Mouse (Mus musculus) cerebellum, postnatal 10 days (tissue): ENCODE data around the gene Gatad2b.
"Not testable (repeated sequence)": the region's sequence is repeated elsewhere in the genome, so short reads cannot be mapped to it uniquely, and the experiment has no call there.

Experiments used
- DNase-seq, 2 experiments: peaks; one replicate each; pipeline ENCODE4 v3.0.0; 2021; ENCODE audit warnings: mixed read lengths in 2 of 2

The Gatad2b gene

GRCm38 (mm10) chr3:90292345-90293275, at the start of gene Gatad2b:
TSS of gene Gatad2b (plus strand) at chr3:90293178.
- peak; percentile 99 for DNase-seq

DNA sequence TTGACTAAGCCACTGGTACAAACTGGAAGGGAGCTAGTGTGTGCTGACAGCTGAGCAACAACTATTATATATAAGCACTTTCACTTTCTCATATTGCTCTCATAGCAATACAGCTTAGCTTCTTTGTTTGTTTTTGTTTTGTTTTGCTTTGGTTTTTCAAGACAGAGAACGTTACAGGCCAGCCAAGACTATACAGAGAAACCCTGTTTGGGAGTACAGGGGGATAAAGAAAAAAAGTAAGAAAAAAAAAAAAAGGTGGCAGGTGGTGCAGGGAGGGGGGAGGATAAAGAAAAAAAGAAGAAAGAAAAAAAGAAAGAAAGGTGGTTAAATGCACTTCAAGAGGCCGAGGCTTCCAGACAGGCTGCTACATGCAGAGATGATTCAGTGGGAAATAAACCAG, 47.6 kb upstream of the Gatad2b start:
- DNase-seq = no peak

GRCm38 (mm10) chr3:90247630-90247959, 45.4 kb upstream of the Gatad2b start:
- DNase-seq = no peak

- DNase-seq = peak; percentile 96 to 97
Measured at GRCm38 (mm10) chr3:90247960-90248745, 44.8 kb upstream of the Gatad2b start, which contains the start of gene Slc39a1. TSS of gene Slc39a1 (plus strand) at chr3:90248172.

- peak in 1 of 2 experiments; percentile 44 for DNase-seq
Measured at GRCm38 (mm10) chr3:90248746-90249100, 44.3 kb upstream of the Gatad2b start.

DNA sequence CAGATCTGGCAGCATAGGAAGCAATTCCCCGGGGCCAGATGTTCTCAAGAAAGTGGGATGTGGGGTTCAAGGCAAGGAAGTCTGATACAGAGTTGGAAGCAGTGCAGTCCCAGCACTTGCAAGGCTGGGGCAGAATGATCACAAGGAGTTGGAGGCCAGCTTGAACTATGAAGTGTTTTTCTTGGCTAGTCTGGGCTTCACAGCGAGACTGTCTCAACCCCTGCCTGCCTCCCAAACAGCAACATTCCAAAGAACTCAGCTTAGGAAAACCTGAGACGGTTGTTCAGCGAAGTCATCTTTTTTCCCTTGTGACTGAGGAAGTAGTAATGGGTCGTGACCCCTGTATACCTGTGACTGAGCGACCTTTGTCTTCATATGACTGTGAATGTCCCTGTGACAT, 42.2 kb upstream of the Gatad2b start:
- no peak for DNase-seq

- DNase-seq = not testable (repeated sequence)
Measured at GRCm38 (mm10) chr3:90251731-90252226, 41.2 kb upstream of the Gatad2b start.

- peak in 1 of 2 experiments; percentile 44 for DNase-seq
Measured at GRCm38 (mm10) chr3:90252659-90253058, 40.3 kb upstream of the Gatad2b start.

DNA sequence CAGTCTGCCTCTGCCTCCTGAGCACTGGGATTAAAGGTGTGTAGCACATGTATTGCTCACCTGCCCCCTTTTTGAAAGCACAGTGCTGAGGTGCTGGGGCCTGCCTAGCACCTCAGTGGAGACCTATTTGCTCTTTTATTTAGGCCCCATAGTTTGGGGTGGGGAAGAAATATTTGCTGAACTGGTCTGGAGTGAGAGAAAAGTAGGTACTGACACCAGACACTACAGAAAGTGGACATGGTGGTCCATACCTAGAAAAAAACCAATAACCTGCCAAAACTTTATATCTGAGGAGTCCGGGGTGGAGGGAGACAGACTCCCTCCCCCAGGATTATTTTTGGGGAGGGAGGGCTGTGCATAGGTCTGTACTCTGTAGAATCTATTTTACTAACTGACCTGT, 39.8 kb upstream of the Gatad2b start:
- not testable (repeated sequence) for DNase-seq

GRCm38 (mm10) chr3:90253653-90254418, 39.1 kb upstream of the Gatad2b start, which contains the start of gene Crtc2:
TSS of gene Crtc2 (plus strand) at chr3:90254163.
- peak; percentile 96 to 98 for DNase-seq

DNA sequence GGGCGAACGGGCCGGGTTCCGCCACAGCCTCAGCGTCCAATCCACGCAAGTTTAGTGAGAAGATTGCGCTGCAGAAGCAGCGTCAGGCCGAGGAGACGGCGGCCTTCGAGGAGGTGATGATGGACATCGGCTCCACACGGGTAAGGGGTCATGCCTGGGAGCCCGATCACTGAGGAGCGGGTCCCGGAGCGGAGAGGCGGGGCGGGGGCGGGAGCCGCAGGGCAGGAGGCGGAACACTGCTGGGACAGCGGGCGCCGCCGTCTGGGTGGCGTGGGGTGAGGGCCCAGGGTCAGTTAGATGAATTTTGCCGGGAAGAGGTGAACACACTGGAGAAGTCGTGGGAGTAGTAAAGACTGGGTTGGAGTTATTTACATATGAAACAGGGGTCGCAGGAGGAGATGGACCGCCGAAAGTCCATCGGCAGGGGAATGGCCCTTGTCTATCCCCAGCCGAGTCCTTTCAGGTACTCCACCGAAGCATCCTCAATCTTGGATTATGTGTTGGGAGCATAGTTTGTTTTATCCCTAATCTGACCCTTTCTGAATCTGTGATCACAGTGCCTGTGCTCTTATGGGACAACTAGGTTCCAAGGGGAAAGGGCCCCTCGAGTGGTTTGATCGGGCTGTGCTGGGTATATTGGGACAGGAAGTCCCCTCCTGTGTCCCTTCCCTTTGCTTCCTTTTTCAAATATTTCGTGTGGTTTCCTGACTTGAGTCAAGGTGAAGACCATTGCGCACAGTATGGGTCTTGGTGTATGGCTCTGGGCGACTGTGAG, 38.4 kb upstream of the Gatad2b start:
- DNase-seq = no peak

- no peak for DNase-seq
Measured at GRCm38 (mm10) chr3:90255194-90255565, 37.8 kb upstream of the Gatad2b start.

GRCm38 (mm10) chr3:90255784-90256353, 37.1 kb upstream of the Gatad2b start:
- DNase-seq = no peak

DNA sequence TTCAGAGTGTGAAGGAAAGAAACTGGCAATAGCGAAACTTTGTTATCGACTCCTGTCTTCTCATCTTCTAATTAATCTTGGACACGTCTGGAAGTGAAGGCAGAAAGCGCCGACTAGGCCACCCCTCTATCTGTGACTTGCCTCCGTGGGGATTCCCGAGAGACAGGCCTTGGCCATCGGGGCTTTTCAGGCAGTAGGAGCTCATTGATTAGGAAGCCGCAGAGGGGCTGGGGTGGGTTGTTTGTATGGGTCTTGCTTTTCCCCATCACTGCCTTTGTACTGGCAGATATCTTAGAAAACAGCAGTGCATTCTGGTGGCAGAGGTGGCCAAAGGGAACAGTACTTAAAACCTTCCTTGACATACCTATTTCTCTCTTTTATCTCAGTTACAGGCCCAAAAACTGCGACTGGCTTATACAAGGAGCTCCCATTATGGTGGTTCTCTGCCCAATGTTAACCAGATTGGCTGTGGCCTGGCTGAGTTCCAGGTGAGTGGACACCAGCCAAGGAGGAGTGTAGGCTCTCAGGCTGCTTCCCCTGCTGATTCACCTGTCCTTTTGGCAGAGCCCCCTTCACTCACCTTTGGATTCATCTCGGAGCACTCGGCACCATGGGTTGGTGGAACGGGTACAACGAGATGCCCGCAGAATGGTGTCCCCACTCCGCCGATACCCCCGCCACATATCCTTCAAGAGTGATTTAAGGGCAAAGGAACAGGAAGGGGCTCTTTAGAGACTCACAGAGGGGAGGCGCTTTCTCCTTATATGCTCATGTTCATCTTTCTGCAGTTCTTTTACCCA, 36.0 kb upstream of the Gatad2b start:
- peak; percentile 98 for DNase-seq

- no peak for DNase-seq
Measured at GRCm38 (mm10) chr3:90258521-90258920, 34.5 kb upstream of the Gatad2b start.

DNA sequence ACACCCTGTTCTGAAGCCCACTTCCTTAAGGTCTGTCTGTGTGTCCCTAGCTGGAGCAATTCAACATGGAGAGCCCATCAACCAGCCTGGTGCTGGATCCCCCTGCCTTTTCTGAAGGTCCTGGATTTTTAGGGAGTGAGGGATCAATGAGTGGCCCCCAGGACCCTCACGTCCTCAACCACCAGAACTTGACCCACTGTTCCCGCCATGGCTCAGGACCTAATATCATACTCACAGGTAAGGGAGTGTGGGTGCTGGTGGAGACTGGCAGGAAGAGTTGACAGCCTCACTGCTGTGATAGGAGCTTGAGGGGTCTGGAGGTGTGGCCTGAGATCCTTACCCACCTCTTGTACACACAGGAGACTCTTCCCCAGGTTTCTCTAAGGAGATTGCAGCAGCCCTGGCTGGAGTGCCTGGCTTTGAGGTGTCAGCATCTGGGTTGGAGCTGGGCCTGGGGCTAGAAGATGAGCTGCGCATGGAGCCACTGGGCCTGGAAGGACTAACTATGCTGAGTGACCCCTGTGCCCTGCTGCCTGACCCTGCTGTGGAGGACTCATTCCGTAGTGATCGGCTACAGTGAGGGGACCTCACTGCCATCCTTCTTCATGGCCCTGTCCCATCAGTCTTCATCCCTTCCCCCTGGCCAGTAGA, 29.7 kb upstream of the Gatad2b start:
- no peak for DNase-seq

DNA sequence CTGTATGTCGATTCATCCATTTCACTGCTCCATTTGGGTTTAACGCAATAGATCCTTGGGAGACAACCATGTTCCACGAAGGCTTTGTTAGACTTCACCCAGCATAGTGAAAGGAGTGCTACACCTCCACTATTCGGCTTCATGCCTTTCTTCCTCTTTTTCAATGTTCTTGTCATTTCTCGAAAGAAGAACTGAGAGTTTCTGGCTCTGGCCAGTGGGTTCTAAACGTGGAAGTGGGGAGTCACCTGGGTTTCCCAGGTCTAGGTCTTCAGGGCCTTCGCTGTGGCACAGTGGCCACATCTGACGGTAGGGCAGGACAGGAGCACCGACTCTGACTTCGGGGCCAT, 28.3 kb upstream of the Gatad2b start:
- DNase-seq = no peak

DNA sequence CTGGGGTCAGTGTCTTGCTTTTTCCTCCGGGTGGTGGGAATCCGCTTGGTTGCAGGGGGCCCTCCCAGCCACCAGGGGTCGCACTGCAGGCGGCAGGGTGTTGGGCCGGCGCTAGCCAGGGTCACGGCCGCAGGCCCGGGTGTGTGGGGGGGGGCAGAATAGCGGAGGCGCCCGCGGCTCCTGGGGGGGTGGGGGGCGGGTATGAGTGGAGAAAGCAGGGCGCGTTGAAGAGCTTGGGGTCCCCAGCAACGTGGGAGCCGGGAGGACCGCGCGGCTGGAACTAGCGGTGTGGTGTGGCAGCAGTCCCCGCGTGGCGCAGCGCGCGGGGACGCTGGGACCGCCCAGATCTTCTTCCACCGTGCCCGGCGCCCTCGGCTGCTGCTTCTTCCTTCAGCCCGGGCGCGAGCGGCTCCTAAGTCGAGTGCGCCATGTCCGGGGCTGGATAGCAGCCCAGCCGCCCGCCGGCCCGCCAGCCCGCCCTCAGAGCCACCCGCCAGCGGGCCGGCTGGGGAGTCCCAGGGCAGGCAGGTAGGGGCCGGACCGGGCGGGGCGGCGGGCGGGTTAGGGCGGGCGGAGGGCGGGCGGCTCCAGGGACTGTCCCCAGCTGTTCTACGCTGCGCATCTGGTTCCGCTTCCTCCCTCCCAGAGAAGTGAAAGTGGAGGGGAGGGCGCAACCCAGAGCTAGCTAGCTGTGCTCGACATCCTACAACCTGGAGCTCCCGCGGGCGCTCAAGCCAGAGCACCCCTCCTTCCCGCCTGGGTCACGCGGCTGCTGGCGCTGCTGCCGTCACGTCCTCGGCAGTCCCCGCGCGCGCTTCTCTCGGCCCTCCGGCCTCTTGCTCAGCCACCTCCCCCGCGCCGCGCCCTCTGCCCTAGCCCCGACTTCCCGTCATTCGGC, 27.7 kb upstream of the Gatad2b start, which contains the start of gene Dennd4b:
Dennd4b (plus strand) TSS at position 152 of the 898 bp plus-strand sequence.
- DNase-seq = peak; percentile 97 to 98
